9 mouse cellular contexts compared by ENCODE assay signal in genomic region chr2:27088071-27088644, GRCm38 (mm10). TPM values are rescaled to one million over a fixed set of nuclear protein-coding genes. Genes with fewer than 3 reads are reported as not detected.
DNase-seq lines count a peak whose midpoint lies in the region; ATAC-seq and TF ChIP-seq lines count a peak whose summit lies in the region.
"Had no signal": no experiment of that assay in that cellular context is flagged by ENCODE, and none has a peak within 500 bp of the region (broad histone marks: within the 10 kb centered on the region; RNA-seq: fewer than 3 reads in every experiment).

No protein-coding gene starts in this region.

- no peak for ATAC-seq in liver, embryonic 15.5 days (ENCODE audit: insufficient read depth)
- no peak for ATAC-seq in liver, embryonic 12.5 days
- ATAC-seq in intestine, postnatal 0 days, result 0 out of 2 replicates have a peak, but pooled peaks have one; percentile 43
- ATAC-seq in lung, postnatal 0 days, result peak; percentile 83

- peak; percentile 90 for DNase-seq in gastrocnemius, postnatal 14 days
- peak; percentile 94 for DNase-seq in lung, postnatal 0 days (ENCODE audit: low spot score)
- DNase-seq in frontal cortex, postnatal 36 days (ENCODE audit: low spot score in 2 of 2), result no peak
- DNase-seq in retina, embryonic 14.5 days (ENCODE audit: low spot score), result no peak
- DNase-seq in right cerebral cortex, postnatal 4 days, result no peak

- H3K9ac ChIP-seq in liver, embryonic 15.5 days, result no peak overlapping the region
- no peak overlapping the region for H3K9ac ChIP-seq in liver, embryonic 12.5 days
- H3K9ac ChIP-seq in intestine, postnatal 0 days (ENCODE audit: low read depth, low read length), result no peak overlapping the region
- no peak overlapping the region for H3K9ac ChIP-seq in lung, postnatal 0 days (replicated peaks; ENCODE audit: low read depth)

- H3K4me3 ChIP-seq in liver, embryonic 15.5 days (replicated peaks), result no peak overlapping the region
- H3K4me3 ChIP-seq in liver, embryonic 12.5 days, result no peak overlapping the region
- no peak overlapping the region for H3K4me3 ChIP-seq in intestine, postnatal 0 days (ENCODE audit: low read depth, low read length)
- H3K4me3 ChIP-seq in lung, postnatal 0 days (ENCODE audit: low read depth, low read length), result no peak overlapping the region

- H3K27me3 ChIP-seq in liver, embryonic 15.5 days, result no peaks in the 10 kb centered on the region
- H3K27me3 ChIP-seq in liver, embryonic 12.5 days (replicated peaks), result 0 out of 2 replicates have a peak, but pooled peaks cover 3% of the 10 kb centered on the region
- H3K27me3 ChIP-seq in intestine, postnatal 0 days (replicated peaks; ENCODE audit: control insufficient read depth, insufficient read depth, low read length), result no peaks in the 10 kb centered on the region
- H3K27me3 ChIP-seq in lung, postnatal 0 days (replicated peaks; ENCODE audit: insufficient read depth, low read length), result no peaks in the 10 kb centered on the region

- intact Hi-C loops in gastrocnemius, postnatal 14 days (cut with DNase I; ENCODE audit: low total_unique reads), result no loop called here

- 24% methylated on average over 18 of the region's 18 CpGs for whole genome bisulfite sequencing in liver, embryonic 15.5 days (ENCODE audit: insufficient replicate concordance)
- 48% methylated on average over 18 of the region's 18 CpGs for WGBS in liver, embryonic 12.5 days (ENCODE audit: insufficient replicate concordance)
- 32% methylated on average over 18 of the region's 18 CpGs for WGBS in intestine, postnatal 0 days
- 25% methylated on average over 18 of the region's 18 CpGs for WGBS in lung, postnatal 0 days

- no peak for TF ChIP-seq CTCF in intestine, postnatal 0 days (IDR thresholded peaks at IDR 0.05; ENCODE audit: low read depth)
- no peak; the same call in 1 of the 2 replicates for TF ChIP-seq CTCF in lung, postnatal 0 days (IDR thresholded peaks at IDR 0.05)

- H3K36me3 ChIP-seq in liver, embryonic 15.5 days (replicated peaks), result no peaks in the 10 kb centered on the region
- H3K36me3 ChIP-seq in liver, embryonic 12.5 days, result no peaks in the 10 kb centered on the region
- no peaks in the 10 kb centered on the region for H3K36me3 ChIP-seq in intestine, postnatal 0 days (ENCODE audit: control insufficient read depth, insufficient read depth)
- H3K36me3 ChIP-seq in lung, postnatal 0 days (ENCODE audit: insufficient read depth, low read length), result no peaks in the 10 kb centered on the region

- no peak overlapping the region for H3K4me2 ChIP-seq in liver, embryonic 15.5 days
- H3K4me2 ChIP-seq in liver, embryonic 12.5 days, result no peak overlapping the region
- no peak overlapping the region for H3K4me2 ChIP-seq in intestine, postnatal 0 days (replicated peaks; ENCODE audit: low read depth)
- H3K4me2 ChIP-seq in lung, postnatal 0 days (replicated peaks; ENCODE audit: low read depth, low read length), result no peak overlapping the region

- H3K27ac ChIP-seq in liver, embryonic 15.5 days (replicated peaks), result peak overlapping the region; percentile 9; the same call in 1 of the 2 replicates
- no peak overlapping the region for H3K27ac ChIP-seq in liver, embryonic 12.5 days
- H3K27ac ChIP-seq in intestine, postnatal 0 days (ENCODE audit: low read depth, low read length), result peak overlapping the region; percentile 50; the same call in 1 of the 2 replicates
- H3K27ac ChIP-seq in lung, postnatal 0 days (ENCODE audit: low read length), result peak overlapping the region; percentile 84

- no peaks in the 10 kb centered on the region for H3K9me3 ChIP-seq in liver, embryonic 15.5 days (replicated peaks)
- H3K9me3 ChIP-seq in liver, embryonic 12.5 days (replicated peaks), result no peaks in the 10 kb centered on the region
- no peaks in the 10 kb centered on the region for H3K9me3 ChIP-seq in intestine, postnatal 0 days (ENCODE audit: control insufficient read depth)
- no peaks in the 10 kb centered on the region for H3K9me3 ChIP-seq in lung, postnatal 0 days (ENCODE audit: low read length)

- peak; percentile 94 for TF ChIP-seq EP300 in lung, postnatal 0 days (IDR thresholded peaks at IDR 0.05)

- H3K4me1 ChIP-seq in liver, embryonic 15.5 days (replicated peaks), result no peaks in the 10 kb centered on the region
- H3K4me1 ChIP-seq in liver, embryonic 12.5 days, result peaks cover 10% of the 10 kb centered on the region; the same call in 1 of the 2 replicates
- no peaks in the 10 kb centered on the region for H3K4me1 ChIP-seq in intestine, postnatal 0 days (replicated peaks; ENCODE audit: control insufficient read depth, insufficient read depth, low read length)
- peaks cover 11% of the 10 kb centered on the region; the same call in 1 of the 2 replicates for H3K4me1 ChIP-seq in lung, postnatal 0 days (ENCODE audit: insufficient read depth, low read depth, low read length)

RNA-seq across cellular contexts. Expression of gene Adamtsl2, which starts 9.0 kb away (rescaled TPM):
- 0.32 and 0.48 TPM in 2 replicates for polyA plus RNA-seq in liver, embryonic 15.5 days (2015; fragmentation: Nextera tagmentation; extraction: Ambion mirVana)
- 0.77 and 1.3 TPM in 2 replicates for polyA plus RNA-seq in liver, embryonic 12.5 days (2016; fragmentation: Nextera tagmentation; extraction: Ambion mirVana)
- 10 to 100 TPM in 1 of 2 experiments, 1 to 10 TPM in 1; 6.3 to 10.5 TPM for total RNA-seq in gastrocnemius, postnatal 14 days (2021)
- polyA plus RNA-seq in intestine, postnatal 0 days (2015; fragmentation: Nextera tagmentation; extraction: Ambion mirVana), result 1.0 and 1.3 TPM in 2 replicates
- polyA plus RNA-seq in lung, postnatal 0 days (2015; fragmentation: Nextera tagmentation; extraction: Ambion mirVana), result 50.6 and 52.3 TPM in 2 replicates

RNA-seq across cellular contexts. Expression of gene Mymk, which starts 16.2 kb away (rescaled TPM):
- polyA plus RNA-seq in liver, embryonic 15.5 days (2015; fragmentation: Nextera tagmentation; extraction: Ambion mirVana), result 1.9 and 2.5 TPM in 2 replicates
- polyA plus RNA-seq in liver, embryonic 12.5 days (2016; fragmentation: Nextera tagmentation; extraction: Ambion mirVana), result 0.14 and 0.90 TPM in 2 replicates
- total RNA-seq in gastrocnemius, postnatal 14 days (2021), result 10 to 100 TPM; 30.5 to 36.4 TPM
- polyA plus RNA-seq in intestine, postnatal 0 days (2015; fragmentation: Nextera tagmentation; extraction: Ambion mirVana), result not detected in 2 replicates
- 0.36 and 0.76 TPM in 2 replicates for polyA plus RNA-seq in lung, postnatal 0 days (2015; fragmentation: Nextera tagmentation; extraction: Ambion mirVana)
- total RNA-seq: ES-E14 had no signal

RNA-seq across cellular contexts. Expression of gene Fam163b, which starts 54.1 kb away (rescaled TPM):
- polyA plus RNA-seq in liver, embryonic 15.5 days (2015; fragmentation: Nextera tagmentation; extraction: Ambion mirVana), result not detected in 2 replicates
- 0.08 TPM in 1 of 2 replicates, not detected in the other for polyA plus RNA-seq in liver, embryonic 12.5 days (2016; fragmentation: Nextera tagmentation; extraction: Ambion mirVana)
- total RNA-seq in gastrocnemius, postnatal 14 days (2021), result under 1 TPM; 0.07 to 0.08 TPM
- polyA plus RNA-seq in intestine, postnatal 0 days (2015; fragmentation: Nextera tagmentation; extraction: Ambion mirVana), result 0.10 TPM in 2 replicates
- 0.26 and 0.43 TPM in 2 replicates for polyA plus RNA-seq in lung, postnatal 0 days (2015; fragmentation: Nextera tagmentation; extraction: Ambion mirVana)
- total RNA-seq: ES-E14 had no signal

Comparison
In these comparisons a context has a peak if more than half of its experiments do, and no peak if none do; other contexts are left out.
1. ATAC-seq: peak in intestine, postnatal 0 days (single experiment) and lung, postnatal 0 days (single experiment); none in liver, embryonic 15.5 days (single experiment) and liver, embryonic 12.5 days (single experiment).
2. DNase-seq: peak in gastrocnemius, postnatal 14 days (single experiment) and lung, postnatal 0 days (single experiment); none in frontal cortex, postnatal 36 days (0 of 2), retina, embryonic 14.5 days (single experiment) and right cerebral cortex, postnatal 4 days (single experiment).
3. RNA of gene Adamtsl2, which starts 9.0 kb away (polyA plus RNA-seq): 50.6 to 52.3 TPM in lung, postnatal 0 days; 1.0 to 1.3 TPM in intestine, postnatal 0 days, 0.77 to 1.3 TPM in liver, embryonic 12.5 days and 0.32 to 0.48 TPM in liver, embryonic 15.5 days; every median in the first group is over 10 times any median in the second.